Mouse (Mus musculus): ENCODE data around the gene Srp14.

Srp14 gene

GRCm38 (mm10) chr2:118479550-118479909 is at the start of gene Srp14:
Gene Srp14, minus strand, starts transcription at chr2:118479711.
- DNase-seq (ENCODE audit: low read depth) = peak; percentile 94

GRCm38 (mm10) chr2:118526545-118526944 is 47.0 kb upstream of the Srp14 start:
- no peak for DNase-seq (ENCODE audit: low read depth)

- DNase-seq (ENCODE audit: low read depth) = no peak
These were observed 45.3 kb upstream of the Srp14 start for GRCm38 (mm10) chr2:118524811-118525210.

GRCm38 (mm10) chr2:118523163-118523730 is 43.7 kb upstream of the Srp14 start:
- no peak for DNase-seq (ENCODE audit: low read depth)

- no peak for DNase-seq (ENCODE audit: low read depth)
These were observed 42.8 kb upstream of the Srp14 start for GRCm38 (mm10) chr2:118522265-118522664.

GRCm38 (mm10) chr2:118520042-118520933 is 40.8 kb upstream of the Srp14 start:
- DNase-seq (ENCODE audit: low read depth) = no peak

- no peak for DNase-seq (ENCODE audit: low read depth)
These were observed 33.2 kb upstream of the Srp14 start for GRCm38 (mm10) chr2:118512418-118513377.

GRCm38 (mm10) chr2:118511779-118512417 is 32.4 kb upstream of the Srp14 start:
- no peak for DNase-seq (ENCODE audit: low read depth)

GRCm38 (mm10) chr2:118510447-118511310 is 31.2 kb upstream of the Srp14 start:
- no peak for DNase-seq (ENCODE audit: low read depth)

- DNase-seq (ENCODE audit: low read depth) = no peak
These were observed 30.4 kb upstream of the Srp14 start for GRCm38 (mm10) chr2:118509688-118510446.

- no peak for DNase-seq (ENCODE audit: low read depth)
These were observed 27.6 kb upstream of the Srp14 start for GRCm38 (mm10) chr2:118507126-118507525.

- DNase-seq (ENCODE audit: low read depth) = no peak
These were observed 20.7 kb upstream of the Srp14 start for GRCm38 (mm10) chr2:118500191-118500590.

GRCm38 (mm10) chr2:118499135-118499961 is 19.8 kb upstream of the Srp14 start:
- no peak for DNase-seq (ENCODE audit: low read depth)

GRCm38 (mm10) chr2:118498476-118498875 is 19.0 kb upstream of the Srp14 start:
- DNase-seq (ENCODE audit: low read depth) = no peak

GRCm38 (mm10) chr2:118497890-118498289 is 18.4 kb upstream of the Srp14 start:
- no peak for DNase-seq (ENCODE audit: low read depth)

- DNase-seq (ENCODE audit: low read depth) = no peak
These were observed 15.5 kb upstream of the Srp14 start for GRCm38 (mm10) chr2:118495024-118495423.

GRCm38 (mm10) chr2:118491741-118492395 is 12.4 kb upstream of the Srp14 start:
- DNase-seq (ENCODE audit: low read depth) = no peak

- no peak for DNase-seq (ENCODE audit: low read depth)
These were observed 11.8 kb upstream of the Srp14 start for GRCm38 (mm10) chr2:118491281-118491731.
